Mouse (Mus musculus) embryonic fibroblast, embryonic 13.5 days (primary cell): Measurements from ENCODE around the gene Stk24.

Source experiments
- CTCF ChIP-seq: IDR thresholded peaks from 2 replicates; pipeline ENCODE4 v1.5.1; 2011; ENCODE audit warnings: mild to moderate bottlenecking, control low read depth, low read length, moderate library complexity, borderline replicate concordance; ENCODE audit not compliant: insufficient read depth
- POLR2A ChIP-seq: IDR thresholded peaks from 2 replicates; pipeline ENCODE4 v1.6.1; 2011; ENCODE audit warnings: low read depth, mild to moderate bottlenecking, control low read depth, low read length, moderate library complexity

GRCm38 (mm10) chr14:121365991-121366728 lies 13.7 kb downstream of the Stk24 start:
- TF ChIP-seq POLR2A: no peak
- no peak for TF ChIP-seq CTCF
